Mouse (Mus musculus): ENCODE data around the gene Cdc42ep2.
A peak's percentile ranks its signal among the peaks of the same experiment; 100 is the strongest.

The Cdc42ep2 gene

DNA sequence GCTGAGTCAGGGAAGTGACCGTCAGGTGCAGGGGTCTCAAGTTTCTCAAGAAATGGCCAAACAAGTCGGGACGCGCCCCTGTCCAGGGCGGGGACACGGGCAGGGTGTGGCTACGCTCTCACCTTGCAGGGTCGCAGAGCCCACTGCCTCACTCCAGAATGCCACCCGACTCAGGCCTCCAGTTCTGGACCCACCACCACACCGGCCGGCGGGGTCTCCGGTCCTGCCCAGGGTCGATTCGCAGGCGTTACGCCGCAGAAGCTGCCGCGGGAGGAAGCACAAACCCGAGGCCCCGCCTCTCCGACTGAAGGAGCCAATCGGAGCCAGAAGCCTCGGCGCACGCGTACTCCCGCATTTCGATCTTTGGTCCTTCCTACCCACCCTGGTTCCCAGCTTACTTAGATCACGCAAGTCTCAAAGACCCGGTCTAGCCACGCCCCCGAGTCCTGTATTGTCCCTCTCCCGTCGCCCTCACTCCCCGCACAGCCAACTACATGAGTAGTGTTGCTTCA is 49.6 kb downstream of the Cdc42ep2 start, which contains the start of gene Frmd8:
Gene Frmd8 (minus strand): TSS at position 306 of the 512 bp plus-strand sequence.
- DNase-seq (ENCODE audit: low read depth, low spot score): peak; percentile 98

DNA sequence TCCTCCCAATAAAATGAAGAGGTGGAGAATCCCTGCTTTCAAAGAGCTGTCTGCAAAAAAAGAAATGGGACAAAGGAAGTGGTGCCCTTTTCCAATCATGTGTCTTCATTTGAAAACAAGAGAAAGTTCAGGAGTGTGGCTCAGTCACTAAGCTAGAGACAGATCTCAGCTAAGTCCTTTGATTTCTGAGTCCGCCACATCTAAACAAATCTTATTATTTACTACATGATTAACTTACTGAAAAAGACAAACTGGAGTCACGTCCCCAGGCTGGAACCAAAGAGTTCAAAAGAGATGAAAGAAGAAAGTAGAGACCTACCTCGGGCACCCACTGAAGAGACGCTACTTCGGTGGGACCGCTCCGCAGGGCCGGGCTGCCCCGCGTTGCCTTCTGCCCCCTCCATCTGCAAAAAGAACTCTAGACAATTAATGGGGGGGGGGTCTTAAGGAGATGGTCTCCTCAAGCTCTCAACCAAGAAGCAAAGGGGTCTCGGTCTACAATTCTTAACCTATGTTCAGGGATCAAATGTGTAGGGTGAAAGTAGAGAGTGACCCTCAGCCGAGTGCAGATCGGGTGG is 50.1 kb downstream of the Cdc42ep2 start:
- DNase-seq (ENCODE audit: low read depth, low spot score): no peak

DNA sequence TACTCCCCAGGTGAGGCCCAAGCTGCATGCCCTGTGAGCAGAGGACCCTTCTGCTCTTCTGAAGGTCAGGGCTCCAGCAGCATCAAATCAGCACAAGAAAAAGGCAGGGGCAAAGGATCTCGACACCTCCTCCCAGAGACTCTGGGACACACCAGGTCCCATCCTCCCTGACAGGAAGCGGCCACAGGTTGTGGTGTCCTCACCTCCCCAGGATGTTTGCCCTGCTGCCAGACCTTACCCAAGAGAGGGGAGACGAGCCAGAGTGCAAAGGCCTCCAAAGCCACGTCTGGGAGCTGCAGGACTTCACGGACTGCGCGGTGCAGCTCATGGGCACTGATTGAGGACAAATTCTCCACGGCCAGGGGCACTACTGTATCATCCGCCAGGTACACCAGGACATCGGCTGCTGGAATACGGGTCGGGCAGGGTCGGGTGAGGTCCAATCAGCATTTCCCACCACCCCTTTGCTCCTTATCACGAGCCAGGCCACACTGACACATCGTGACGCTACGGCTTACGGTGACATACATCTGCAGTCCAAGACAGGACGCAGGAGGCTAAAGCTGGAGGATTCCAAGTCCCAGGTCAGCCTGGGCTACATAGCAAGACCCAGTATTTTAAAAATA is 51.6 kb downstream of the Cdc42ep2 start:
- DNase-seq (ENCODE audit: low read depth, low spot score): no peak

DNA sequence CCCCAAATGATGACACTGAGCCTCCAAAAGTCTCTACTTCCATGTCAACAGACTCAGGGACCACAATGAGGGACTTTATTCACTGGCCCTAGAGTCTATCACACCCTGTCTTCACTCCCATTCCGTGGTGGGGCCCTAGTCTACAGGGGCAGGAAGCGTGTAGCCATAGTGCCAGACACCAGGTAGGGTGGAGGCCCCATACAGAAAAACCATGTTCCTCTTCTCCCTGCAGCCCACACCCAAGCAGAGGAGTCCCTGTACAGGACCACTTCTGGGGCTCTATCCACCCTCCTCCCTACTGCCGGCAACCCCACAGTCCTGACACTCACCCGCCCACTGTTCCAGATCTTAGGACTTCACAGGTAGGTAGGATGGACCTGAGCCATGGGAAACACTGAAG is 52.1 kb downstream of the Cdc42ep2 start:
- no peak for DNase-seq (ENCODE audit: low read depth, low spot score)

DNA sequence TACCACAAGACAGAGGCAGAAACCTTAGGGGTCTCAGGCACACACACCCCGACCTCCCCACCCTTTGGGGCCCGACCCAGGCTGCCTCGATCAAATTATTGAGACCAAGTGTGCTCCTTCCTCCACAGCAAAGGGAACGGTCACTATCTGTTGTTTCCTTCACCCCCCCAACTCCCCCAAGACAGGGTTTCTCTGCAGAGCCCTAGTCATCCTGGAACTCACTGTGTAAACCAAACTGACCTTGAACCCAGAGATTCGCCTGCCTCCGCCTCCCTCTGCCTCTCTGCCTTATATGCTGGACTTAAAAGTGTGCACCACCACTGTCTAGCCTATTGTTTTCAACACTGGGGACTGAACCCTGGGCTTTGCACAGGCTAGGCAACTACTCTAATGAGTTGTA is 52.9 kb downstream of the Cdc42ep2 start:
- DNase-seq (ENCODE audit: low read depth, low spot score): no peak

DNA sequence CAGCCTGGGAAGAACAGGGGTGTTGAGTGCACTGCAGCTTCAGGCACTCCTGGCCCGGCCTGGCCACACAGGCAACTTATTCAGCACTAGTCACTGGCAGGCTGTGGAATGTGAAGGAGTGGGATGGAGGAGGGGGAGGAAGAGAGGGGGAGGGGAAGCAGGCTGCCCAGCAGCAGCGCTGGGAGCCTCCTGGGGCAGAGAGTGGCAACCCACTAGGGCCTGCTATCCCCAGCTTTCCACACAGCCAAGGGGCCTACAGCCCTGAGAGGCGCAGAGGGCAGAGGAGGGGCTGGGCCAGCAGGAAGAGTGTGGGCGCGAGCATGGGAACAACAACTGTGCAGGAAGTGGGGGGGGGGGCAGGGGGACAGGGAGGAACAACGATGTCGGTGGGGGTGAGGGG is 53.3 kb downstream of the Cdc42ep2 start:
- DNase-seq (ENCODE audit: low read depth, low spot score): peak; percentile 77

DNA sequence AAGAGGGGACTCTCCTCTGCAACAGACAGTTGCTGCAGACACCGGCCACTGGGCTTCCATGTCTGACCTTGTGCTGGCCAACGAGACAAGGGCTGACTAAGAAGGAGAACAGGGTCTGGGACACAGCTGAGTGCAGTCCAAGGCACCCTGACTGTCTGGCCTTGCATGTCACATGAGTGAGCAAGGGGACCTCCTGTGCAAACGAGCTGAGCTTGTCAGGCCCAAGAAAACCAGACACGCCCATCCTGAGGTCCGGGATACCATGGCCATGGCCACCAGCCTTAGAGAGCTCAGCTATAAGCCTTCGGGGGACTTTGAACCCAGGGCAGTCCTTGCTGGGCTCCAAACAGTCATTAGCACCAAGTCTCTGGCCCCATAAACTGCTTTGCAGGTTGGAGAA is 56.5 kb downstream of the Cdc42ep2 start:
- no peak for DNase-seq (ENCODE audit: low read depth, low spot score)
